Mouse (Mus musculus) CH12.LX (cell line): ENCODE measurements around the gene Hfm1.

Experiments used
- CTCF ChIP-seq, 2 experiments: IDR thresholded peaks in 1 of 2; conservative IDR thresholded peaks in 1 of 2; 2 replicates each; pipeline ENCODE4 v1.5.1; 2011 to 2012; ENCODE audit warnings: low read depth in 2 of 2, low read length in 2 of 2, improper control_type of control experiment in 1 of 2, inconsistent platforms in 1 of 2, mild to moderate bottlenecking in 1 of 2, moderate library complexity in 1 of 2
- MYC ChIP-seq: IDR thresholded peaks from 2 replicates; pipeline ENCODE4 v1.6.1; 2011; ENCODE audit warnings: low read depth, mild to moderate bottlenecking, improper control_type of control experiment, low read length
- ZC3H11A ChIP-seq: IDR thresholded peaks from 2 replicates; pipeline ENCODE4 v1.6.1; 2012; ENCODE audit warnings: low read depth, mild to moderate bottlenecking, inconsistent platforms, low read length, improper control_type of control experiment

DNA sequence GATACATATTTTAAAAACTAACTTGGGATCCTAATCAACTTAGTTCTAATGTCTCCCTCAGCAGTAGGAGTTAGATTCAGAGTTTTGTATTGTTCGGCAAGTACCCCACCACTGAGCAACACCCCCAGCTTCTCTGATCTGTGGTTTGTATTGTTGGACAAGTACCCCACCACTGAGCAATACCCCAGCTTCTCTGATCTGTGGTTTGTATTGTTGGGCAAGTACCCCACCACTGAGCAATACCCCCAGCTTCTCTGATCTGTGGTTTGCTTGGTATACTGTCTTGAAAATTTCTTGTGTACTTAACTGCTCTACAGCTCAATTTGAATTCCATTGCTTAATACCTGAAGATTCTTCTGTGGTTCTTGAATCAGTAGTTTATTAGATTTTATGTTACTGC, 41.5 kb upstream of the Hfm1 start:
- TF ChIP-seq ZC3H11A (no peak), CTCF (conservative IDR thresholded peaks at IDR 0.05 in 1 of 2, IDR thresholded peaks at IDR 0.05 in 1 of 2; ENCODE audit: low read depth in 2 of 2, low read length in 2 of 2) (no peak), MYC (no peak)
